Mouse (Mus musculus) neutrophil, adult 5-6 weeks (primary cell): ENCODE measurements around the gene Tmod3. TPM values are rescaled to one million over a fixed set of nuclear protein-coding genes. Genes with fewer than 3 reads are reported as not detected.

Experiments used
- ATAC-seq: fragments of 151-379, 151-347 bp; 2 replicates; pipeline ENCODE4 v1.8.0; 2017; ENCODE audit warnings: mild to moderate bottlenecking, moderate TSS enrichment; ENCODE audit not compliant: insufficient number of reproducible peaks, poor library complexity, low FRiP score, severe bottlenecking; ENCODE audit errors: extremely low read depth
- total RNA-seq: library from RNA; stranded (forward); fragments of 200-1000 nt; gene quantifications from 2 replicates; pipeline ENCODE4 v1.2.3, GENCODE M21; 2017

The Tmod3 gene
- total RNA-seq, result 316 and 327 TPM in 2 replicates

DNA sequence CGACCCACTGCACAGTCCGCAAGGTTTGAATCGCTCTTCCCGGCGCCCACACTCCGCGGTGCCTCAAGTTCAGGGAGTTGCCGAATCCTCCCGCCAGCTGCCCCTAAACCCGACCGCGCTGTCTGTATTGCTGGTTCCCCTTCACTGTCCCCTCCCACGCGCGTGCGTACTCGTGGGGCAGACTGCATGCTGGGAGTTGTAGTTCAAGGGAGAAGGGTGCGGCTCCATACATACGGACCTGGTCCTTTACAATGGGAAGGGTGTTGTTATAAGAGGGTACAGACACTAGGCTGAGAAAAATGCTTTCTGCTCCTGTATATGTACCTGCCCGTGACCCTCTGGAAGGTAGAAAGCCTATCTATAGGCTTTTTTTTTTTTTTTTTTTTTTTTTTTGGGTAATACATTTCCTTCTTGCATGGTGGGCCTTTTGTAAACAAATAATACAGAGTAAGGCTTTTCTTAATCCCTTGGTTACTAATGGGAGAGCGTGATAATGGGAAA is at the start of gene Tmod3:
Gene Tmod3, minus strand, starts transcription at position 146 of the 501 bp plus-strand sequence.
- peak; percentile 97 for ATAC-seq

DNA sequence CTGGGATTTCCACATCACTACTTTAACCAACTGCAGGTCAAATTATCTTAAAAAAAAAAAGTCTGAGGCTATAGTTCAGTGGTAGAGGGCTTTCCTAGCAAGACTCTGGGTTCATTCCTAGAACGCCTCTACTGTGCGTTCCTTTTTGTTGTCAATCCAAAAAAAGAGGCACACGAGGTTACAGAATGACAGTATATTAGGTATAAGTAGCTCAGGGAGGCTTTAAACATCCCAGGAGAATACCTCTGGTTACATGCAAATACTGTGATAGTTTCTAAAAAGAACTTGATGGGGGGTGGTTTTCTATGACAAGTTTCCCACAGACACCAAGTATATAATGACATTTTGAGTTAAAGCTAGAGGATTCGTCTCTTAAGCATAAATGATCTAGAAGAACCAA is 48.0 kb upstream of the Tmod3 start:
- no peak for ATAC-seq

DNA sequence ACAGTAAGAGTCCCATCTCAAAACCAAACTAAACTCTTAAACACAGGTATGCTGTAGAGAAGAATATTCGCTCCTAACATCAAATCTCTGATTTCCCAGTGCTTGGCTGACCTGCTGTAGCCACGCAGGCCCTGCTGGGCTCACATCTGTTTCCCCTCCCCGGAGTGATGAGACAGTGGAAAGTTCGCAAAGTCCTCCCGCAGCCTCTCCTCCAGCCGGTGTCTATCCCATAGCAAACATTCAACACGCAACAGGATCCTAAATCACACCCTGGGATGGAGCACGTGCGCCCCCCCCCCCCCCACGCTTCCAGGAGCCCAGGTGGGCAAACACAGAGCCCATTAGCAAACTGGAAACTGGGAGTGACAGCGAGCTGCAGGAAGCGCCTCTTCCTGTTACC is 42.1 kb upstream of the Tmod3 start:
- no peak for ATAC-seq

DNA sequence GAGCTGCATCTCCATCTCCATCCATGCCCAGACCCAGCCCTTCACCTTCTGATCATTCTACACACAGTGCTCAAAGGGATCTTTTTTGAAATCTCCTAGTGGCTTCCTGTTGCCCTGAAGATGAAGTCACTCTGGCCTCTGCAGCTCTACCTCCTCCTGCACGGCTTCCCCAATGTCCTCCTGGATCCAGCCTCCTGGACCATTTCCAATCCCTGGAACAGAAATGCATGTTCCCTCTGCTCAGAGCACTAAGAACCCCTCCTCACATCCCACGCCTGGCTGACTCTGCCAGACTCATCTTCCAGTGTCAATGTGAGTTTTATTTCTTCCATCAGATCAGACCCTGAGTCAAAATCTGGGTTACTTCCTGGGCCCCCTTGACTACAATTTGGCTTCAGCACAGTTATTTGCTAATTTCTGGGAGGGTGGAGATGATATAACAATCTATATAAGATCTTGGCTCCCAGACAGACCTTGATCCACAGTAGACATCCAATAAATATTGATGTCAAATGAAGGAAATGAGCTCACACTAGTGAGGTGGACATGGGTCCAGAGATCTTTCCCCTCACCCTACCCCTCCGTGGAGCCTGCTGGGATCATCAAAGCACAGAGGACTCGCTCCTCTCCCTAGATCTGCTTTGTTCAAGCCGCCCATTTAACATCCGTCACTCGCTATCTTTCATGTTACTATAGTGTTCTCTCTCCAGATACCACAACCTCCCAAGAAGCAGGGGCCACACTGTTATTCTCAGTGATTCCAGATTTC is 40.9 kb upstream of the Tmod3 start:
- ATAC-seq, result no peak

DNA sequence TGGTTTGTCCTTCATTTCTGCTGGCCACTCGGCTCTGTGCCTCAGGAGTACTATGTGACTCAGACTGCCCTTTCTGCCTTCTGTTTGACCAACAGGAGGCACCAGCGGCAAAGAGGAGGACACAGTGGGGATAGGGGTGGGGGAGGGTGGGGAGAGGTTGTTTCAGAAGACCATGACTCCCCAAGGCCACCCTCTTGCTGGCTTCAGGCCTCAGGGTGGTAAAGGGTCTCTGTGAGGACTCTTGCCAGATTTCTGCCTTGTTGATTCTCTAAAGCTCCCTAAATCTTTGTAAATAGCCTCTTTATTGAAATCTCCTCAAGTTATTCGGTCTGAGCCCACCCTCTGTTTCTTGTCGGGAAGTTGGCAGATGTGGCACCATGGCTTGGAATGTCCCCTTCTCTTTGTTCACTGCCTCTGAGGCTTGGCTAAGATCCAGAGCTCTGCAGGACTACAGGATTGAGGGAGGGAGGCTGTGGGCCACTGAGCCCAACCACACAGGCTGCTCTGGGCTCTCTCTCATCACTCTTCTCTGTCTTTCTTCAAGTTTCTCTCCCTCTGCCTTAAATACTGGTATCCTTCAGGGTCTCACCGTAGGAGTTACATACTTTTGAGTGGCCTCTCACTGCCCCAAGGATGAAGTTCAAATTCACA is 39.9 kb upstream of the Tmod3 start:
- no peak for ATAC-seq

DNA sequence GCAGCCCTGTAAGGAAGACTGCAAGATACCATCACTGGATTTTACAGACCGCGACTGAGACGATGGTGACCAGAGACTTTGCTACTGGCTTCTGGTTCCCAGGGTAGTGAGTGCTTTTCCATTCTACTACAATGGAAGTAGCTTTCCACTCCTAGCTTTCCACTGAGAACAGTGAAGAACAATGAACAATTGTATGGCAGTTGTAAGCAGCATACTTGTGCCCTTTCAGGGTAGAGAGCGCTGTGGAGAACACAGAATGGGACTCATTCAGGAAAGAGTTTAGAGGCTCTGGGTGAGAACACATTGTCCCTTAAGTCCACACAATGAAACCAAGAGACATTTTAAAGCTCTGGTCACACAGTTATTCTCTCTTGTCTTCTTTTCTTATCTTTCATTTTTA is 38.1 kb upstream of the Tmod3 start:
- no peak for ATAC-seq

DNA sequence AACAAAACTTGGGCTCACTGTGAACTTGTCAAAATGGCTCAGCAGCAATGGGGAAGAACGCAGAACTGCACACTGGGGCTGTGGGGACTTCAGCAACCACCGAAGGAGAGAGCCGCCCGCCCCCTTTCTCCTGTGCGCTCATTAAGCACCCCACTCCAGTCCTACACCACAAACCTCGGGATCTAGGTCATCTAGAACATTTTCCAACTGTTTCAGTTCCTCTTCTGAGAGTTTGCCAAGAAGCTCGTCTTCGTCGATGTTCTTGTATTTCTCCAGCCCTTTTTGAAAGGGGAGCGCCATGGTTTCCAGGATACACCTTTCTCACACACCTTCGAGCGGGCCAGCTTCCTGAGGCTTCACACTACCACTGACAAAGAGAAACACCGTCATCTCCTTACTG is 37.6 kb upstream of the Tmod3 start:
- no peak for ATAC-seq

DNA sequence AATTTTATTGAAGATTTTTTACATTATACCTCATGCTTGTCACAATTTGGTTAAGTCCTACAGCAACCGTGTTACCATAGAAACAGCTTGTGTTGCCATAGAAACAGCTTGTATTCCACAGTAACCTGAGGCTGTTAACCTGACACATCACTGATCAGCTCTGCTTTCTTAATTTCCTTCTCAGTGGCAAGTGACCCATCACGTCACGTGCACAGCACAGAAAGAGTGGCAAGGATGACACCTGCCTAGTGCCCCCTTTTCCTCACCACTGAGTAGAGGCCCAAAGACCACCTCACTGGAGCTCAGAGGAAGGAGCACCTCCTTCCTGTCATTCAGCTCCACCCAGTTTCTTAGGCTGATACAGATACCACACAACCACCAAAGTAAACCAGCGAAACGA is 34.0 kb upstream of the Tmod3 start:
- no peak for ATAC-seq

DNA sequence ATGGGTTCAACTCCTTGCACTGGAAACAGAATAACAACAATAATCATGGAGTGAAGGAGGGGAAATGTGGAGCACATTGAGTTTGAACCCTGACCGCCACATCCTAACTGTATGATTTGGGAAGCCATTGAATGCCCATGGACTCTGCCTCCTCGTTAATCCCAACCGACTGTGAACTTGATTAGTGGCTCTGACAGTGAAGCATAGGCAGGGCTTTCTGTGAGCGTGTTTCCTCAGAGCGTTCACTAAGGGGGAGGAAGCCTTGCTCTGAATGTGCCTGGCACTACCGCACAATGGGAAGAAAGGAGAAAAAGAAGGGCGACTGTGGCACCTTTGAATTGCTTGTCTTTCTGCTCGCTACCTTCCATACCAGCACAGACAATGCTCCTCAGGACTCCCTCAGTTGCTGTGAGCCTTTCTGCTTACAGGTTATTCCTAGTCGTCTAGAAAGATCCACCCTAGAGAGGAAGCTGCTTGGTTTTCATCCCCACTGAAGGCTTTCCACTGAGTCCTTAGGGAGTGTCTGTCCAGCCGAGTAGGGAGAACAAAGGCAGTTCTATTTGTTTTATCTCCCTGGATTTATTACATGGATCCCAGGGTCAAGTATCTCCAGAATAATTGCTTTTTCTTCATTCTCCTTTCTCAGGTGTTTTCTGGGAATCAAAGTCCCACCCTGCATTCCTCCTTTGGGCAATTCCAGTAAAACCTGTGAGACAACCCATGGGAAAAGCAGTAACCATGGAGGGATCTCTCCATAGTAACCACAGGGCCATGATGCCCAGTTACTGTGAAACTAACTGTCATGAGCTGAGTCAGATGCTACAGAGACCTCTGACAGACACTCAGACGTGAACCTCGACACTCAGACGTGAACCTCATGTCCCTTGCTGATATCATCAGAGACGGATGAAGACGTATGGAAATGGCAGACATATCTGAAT is 30.7 kb upstream of the Tmod3 start:
- ATAC-seq, result no peak

DNA sequence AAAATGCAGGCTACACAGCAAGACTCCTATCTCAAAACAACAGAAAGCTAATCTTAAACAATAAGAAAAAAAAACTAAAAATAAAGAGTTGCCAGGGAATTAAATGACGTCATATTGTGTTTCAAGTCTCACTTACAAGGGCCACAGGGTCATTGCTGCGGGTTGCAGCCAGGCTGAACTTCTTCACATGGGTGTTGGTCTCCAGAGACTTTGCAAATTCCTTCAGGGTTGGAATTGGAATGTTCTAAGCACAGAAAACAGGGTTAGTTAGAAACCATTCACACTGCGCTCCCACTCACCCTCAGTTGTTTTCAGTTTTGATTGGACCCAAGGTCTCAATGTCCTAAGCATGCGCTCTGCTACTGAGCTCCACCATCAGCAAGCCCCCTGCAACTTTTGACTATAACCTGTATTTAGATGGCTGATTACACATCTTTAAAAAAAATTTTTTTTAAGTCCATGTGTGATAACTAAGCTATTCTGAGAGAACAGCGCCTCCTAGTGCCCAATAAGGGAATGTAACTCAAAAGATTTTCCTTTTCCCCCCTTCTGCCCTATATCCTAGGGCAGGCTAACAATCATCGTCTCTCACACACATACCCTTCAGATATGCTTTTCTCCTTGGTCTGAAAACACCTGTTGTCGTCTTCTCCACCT is 22.4 kb upstream of the Tmod3 start:
- ATAC-seq, result 0 out of 2 replicates have a peak, but pooled peaks have one; percentile 44

DNA sequence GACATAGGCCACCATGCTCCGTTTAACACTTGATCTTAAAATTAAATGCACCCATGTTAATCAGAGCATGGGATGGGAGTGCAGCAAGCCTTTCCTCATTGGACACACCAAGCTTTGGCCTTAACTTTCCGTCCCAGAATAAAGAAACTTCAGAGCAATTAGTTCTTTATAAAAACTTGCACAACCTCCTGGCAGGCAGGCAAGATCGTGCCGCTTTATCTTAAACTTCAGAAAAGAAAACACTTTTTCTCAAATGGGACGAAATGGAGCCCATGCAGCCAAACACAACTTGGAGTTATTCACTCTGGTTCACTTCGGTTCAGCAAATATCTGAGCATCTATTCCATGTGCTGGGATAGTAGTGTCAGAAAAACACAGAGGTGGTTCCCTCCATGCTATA is 19.9 kb upstream of the Tmod3 start:
- ATAC-seq, result no peak

DNA sequence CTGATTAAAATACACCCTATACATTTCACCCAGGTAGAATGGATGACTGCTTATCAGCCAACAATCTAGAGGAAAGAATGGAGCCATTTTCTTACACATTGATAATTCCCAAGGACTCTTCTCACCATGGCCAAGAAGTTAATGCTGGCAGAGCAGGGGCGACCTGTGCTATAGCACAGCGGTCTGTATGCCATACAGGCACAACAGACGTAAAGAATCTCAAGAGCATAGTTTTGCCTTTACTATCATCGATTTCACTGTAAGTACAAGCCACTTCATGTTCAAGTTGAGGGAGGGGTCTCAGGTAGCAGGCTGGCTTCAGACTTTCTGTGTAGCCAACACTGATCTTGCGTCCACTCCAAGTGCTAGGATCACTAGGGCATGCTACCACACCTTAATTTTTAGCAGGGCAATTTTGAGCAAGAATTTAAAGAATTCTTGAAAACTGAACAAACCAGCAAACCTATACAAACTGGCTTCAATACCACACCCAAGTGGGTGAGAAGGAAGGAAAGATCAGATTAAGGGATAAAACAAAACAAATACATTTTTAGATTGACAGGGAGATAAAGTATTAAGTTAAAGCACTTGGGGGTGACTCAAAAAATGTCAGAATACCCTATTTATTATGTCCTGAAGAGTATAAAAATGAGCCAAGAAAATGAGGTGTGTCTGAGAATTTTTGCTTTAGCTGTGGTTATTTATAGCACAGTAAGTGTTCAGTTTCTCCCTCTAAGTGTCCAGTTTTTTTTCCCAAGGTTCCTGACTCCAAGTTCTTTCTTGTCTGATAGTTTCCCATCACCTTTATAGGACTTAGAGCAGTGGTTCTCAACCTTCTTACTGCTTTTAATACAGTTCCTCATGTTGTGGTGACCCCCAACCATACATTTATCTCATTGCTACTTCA is 11.8 kb upstream of the Tmod3 start:
- ATAC-seq, result no peak

DNA sequence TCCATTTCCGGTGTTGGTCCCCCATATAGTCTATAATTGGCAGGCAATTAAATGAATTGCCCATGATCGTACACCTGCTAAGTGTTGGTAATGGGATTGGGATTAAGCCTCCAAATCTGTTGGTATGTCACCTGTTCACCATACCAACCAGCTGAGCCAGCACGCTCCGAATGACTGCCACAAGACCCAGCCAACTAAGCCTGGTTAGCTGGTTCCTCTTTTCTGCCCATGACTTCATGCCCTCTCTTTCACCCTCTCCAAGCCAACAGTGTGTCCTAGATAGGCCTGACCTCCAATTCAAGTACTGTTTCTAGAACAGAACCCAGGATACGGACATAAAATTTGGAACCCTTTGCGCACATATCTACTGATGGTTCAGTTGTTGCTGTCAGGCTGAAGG is 8.9 kb upstream of the Tmod3 start:
- peak; percentile 75; the same call in 1 of the 2 replicates for ATAC-seq

DNA sequence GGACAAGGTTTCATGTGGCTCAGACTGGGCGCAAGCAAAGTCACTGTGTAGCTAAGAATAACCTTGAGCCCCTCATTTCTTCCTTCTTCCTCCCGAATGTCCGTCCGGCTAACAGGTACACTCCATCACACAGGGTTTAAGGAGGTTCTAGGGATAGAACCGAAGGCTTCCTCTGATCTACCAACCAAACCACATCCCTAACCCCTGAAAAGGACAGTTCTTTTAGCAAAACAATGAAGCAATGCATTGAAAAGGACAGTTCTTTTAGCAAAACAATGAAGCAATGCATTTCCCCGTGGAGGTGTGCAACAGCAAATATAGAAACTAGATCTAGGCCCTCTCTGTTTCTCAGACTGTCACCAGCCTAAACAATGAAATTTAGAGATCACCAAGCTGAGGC is 5.4 kb upstream of the Tmod3 start:
- no peak for ATAC-seq

DNA sequence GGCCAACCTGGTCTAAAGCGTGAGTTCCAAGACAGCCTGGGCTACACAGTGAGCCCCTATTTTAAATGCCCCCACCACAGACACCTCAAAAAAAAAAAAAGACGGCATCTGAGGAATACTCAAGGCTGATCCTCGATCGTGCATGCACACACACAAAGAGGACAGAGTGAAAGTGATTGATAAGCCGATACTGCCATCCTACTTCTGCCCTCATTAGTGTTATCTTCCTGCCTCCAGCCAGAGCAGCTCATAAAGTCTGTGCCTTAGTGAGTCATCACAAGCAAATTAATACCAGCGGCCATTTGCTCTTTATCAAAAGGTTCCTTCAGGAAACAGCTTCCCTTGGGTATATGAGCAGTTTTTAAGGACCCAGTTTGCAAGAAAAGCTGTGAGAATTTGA is 4.2 kb upstream of the Tmod3 start:
- no peak for ATAC-seq

DNA sequence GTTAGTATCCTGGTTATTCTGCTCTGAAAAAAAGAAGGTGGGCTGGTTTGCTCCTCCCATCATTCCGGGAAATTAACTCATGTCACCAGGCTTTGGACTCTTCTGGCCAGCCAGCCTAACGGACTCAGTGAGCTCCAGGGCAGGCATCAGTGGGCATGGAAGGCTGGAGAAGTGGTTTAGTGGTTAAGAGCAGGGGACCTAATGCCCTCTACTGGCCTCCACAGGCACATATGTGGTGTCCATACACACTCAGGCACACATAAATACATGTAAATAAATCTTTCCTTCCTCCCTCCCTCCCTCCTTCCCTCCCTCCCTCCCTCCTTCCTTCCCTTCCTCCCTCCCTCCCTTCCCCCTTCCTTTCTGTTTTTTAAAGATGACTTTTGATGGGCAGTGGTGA is 3.7 kb upstream of the Tmod3 start:
- no peak for ATAC-seq

DNA sequence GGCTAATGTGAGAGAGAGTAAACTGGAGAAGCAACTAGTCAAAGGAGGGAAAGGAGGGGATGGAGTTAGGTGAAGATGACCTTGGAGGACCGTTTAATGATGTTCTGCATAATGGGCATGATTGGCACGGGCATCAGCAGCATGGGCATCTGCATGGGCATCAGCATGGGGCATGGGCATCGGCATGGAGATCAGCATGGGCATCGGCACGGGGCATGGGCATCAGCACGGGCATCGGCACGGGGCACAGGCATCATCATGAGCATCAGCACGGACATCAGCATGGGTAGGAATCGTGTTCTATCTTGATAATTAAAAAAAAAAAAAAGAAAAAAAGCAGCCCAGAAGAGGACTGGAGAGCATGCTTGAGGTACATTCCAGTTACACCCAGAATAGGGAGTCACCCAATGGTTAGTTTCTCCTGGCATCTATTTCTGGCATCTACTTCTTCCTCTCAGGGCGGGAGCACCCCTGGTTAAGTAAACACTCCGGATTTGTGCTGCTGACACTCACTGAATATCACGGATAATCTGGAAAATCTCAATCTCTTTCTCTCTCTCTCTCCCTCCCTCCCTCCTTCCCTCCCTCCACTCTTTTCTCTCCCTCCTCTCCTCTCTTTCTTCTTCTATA is 1.7 kb upstream of the Tmod3 start:
- ATAC-seq, result no peak

DNA sequence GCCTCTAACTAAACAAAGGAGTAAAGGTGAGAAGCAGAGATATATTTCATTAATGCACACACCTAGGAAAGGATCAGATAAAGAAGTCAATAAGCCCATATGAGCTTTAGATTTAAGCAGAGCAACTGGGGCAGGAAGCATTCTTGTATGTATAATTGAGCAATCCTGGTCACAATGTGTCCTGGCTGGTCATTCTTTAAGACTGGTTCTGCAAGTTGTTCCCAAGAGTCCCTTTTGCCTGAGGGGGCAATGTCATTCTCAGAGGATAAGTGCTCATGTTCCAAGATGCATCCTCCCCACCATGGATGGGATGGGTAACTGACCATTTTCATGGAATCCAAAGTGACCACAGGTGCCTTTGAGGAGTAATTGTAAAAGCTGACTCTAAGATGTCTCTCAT is 896 bp upstream of the Tmod3 start:
- no peak for ATAC-seq
